Mouse (Mus musculus) E14TG2a.4 (cell line): ENCODE data around the gene Mmp10.

Experiments
- CTCF ChIP-seq: conservative IDR thresholded peaks from 2 replicates; pipeline ENCODE4 v1.5.1; 2014; ENCODE audit warnings: low read length
- NANOG ChIP-seq: IDR thresholded peaks from 2 replicates; pipeline ENCODE4 v1.6.1; 2014; ENCODE audit warnings: borderline replicate concordance, low read length, mixed read lengths
- POU5F1 ChIP-seq: IDR thresholded peaks from 2 replicates; pipeline ENCODE4 v1.6.1; 2014; ENCODE audit warnings: low read length, borderline replicate concordance

- TF ChIP-seq CTCF (no peak), NANOG (no peak), POU5F1 (no peak)
These were observed 5.2 kb downstream of the Mmp10 start for GRCm38 (mm10) chr9:7507321-7507876.
